Mouse (Mus musculus) intestine, embryonic 14.5 days (tissue): ENCODE results near the gene Jade2. TPM values are rescaled to one million over a fixed set of nuclear protein-coding genes. Genes with fewer than 3 reads are reported as not detected.

Source experiments
- ATAC-seq: fragments of 200-750 bp; cut with Nextera tagmentation; replicated peaks from 2 replicates; pipeline ENCODE4 v1.8.0; 2017; ENCODE audit warnings: low read depth, moderate number of reproducible peaks, moderate TSS enrichment, moderate library complexity; ENCODE audit not compliant: low FRiP score, low TSS enrichment
- DNase-seq: peaks from one replicate; pipeline ENCODE4 v3.0.0-alpha.2; 2018; ENCODE audit warnings: low spot score
- H3K27ac ChIP-seq: fragments of 300-500 bp; sonication (generic); 2 replicates; pipeline ENCODE4 v1.5.1; 2014; ENCODE audit warnings: low read depth, mild to moderate bottlenecking, control low read depth
- H3K27me3 ChIP-seq: fragments of 300-500 bp; sonication (generic); replicated peaks from 2 replicates; pipeline ENCODE4 v1.6.1; 2014; ENCODE audit warnings: low read length, control low read depth; ENCODE audit not compliant: control insufficient read depth, insufficient read depth
- H3K36me3 ChIP-seq: fragments of 300-500 bp; sonication (generic); 2 replicates; pipeline ENCODE4 v1.6.1; 2014; ENCODE audit warnings: low read length, control low read depth; ENCODE audit not compliant: control insufficient read depth, insufficient read depth
- H3K4me1 ChIP-seq: fragments of 300-500 bp; sonication (generic); replicated peaks from 2 replicates; pipeline ENCODE4 v1.6.1; 2014; ENCODE audit warnings: low read length, control low read depth, mixed read lengths; ENCODE audit not compliant: control insufficient read depth, insufficient read depth
- H3K4me2 ChIP-seq: fragments of 300-500 bp; sonication (generic); 2 replicates; pipeline ENCODE4 v1.6.1; 2014; ENCODE audit warnings: low read length
- H3K4me3 ChIP-seq: fragments of 300-500 bp; sonication (generic); 2 replicates; pipeline ENCODE4 v1.5.1; 2014; ENCODE audit warnings: low read depth, low read length, control low read depth, mixed read lengths
- H3K9ac ChIP-seq: fragments of 300-500 bp; sonication (generic); 2 replicates; pipeline ENCODE4 v1.6.1; 2014; ENCODE audit warnings: mild to moderate bottlenecking, low read length
- H3K9me3 ChIP-seq: fragments of 300-500 bp; sonication (generic); 2 replicates; pipeline ENCODE4 v1.6.1; 2016; ENCODE audit warnings: low read length, control low read depth; ENCODE audit not compliant: control insufficient read depth
- WGBS: fragments of 180-500 bp; shearing (Covaris S2); extraction: QIAGEN DNeasy Blood & Tissue Kit; methylation state at CpG from one replicate; pipeline ENCODE4 v1.1.7; 2014; 5-methylcytosine and 5-hydroxymethylcytosine counted together
- polyA plus RNA-seq: library from polyadenylated mRNA; unstranded; fragments of >200 nt; fragmentation: Nextera tagmentation; extraction: Ambion mirVana; gene quantifications from 2 replicates; pipeline ENCODE4 v1.2.1, GENCODE M21; 2014

Jade2 gene
- polyA plus RNA-seq, 1 experiment from 2014 or later, result 0.95 TPM

DNA sequence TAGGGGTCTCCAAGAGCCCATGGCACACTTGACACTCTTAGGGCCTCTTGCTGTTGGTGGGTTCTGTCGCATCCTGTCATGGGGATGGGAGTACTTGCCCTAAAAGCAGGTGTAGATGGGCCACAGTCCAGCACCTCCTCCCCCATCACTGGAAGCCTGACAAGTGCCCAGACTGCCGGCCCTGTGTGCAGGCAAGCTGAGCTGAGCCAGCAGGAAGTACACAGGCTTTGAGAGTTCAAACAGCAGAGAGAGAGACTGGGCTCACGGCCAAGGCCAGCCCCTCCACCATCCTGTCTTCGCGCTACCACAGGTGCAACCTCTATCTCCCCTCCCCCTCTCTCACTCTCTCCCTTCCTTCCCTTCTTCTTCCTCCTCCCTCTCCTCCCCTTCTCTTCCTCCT is 26.2 kb upstream of the Jade2 start:
- Histone ChIP-seq H3K36me3 (no peaks in the 10 kb centered on the region), H3K4me2 (no peak overlapping the region), H3K4me3 (no peak overlapping the region), H3K9ac (no peak overlapping the region), H3K9me3 (no peaks in the 10 kb centered on the region), H3K4me1 (peaks cover 10% of the 10 kb centered on the region), H3K27me3 (no peaks in the 10 kb centered on the region), H3K27ac (0 out of 2 replicates have a peak overlapping the region, but pooled peaks have one; percentile 43)
- DNase-seq (no peak), ATAC-seq (peak; percentile 66; the same call in 1 of the 2 replicates)
- 14% methylated on average over 5 of the region's 5 CpGs for WGBS

- Histone ChIP-seq H3K4me1 (peaks cover 10% of the 10 kb centered on the region), H3K9me3 (no peaks in the 10 kb centered on the region), H3K4me2 (no peak overlapping the region), H3K27me3 (no peaks in the 10 kb centered on the region), H3K27ac (no peak overlapping the region), H3K4me3 (no peak overlapping the region), H3K36me3 (no peaks in the 10 kb centered on the region), H3K9ac (no peak overlapping the region)
- no peak for DNase-seq
- 77% methylated on average over 7 of the region's 7 CpGs for WGBS
- no peak for ATAC-seq
Measured at GRCm38 (mm10) chr11:51881776-51882175, 24.3 kb upstream of the Jade2 start.

DNA sequence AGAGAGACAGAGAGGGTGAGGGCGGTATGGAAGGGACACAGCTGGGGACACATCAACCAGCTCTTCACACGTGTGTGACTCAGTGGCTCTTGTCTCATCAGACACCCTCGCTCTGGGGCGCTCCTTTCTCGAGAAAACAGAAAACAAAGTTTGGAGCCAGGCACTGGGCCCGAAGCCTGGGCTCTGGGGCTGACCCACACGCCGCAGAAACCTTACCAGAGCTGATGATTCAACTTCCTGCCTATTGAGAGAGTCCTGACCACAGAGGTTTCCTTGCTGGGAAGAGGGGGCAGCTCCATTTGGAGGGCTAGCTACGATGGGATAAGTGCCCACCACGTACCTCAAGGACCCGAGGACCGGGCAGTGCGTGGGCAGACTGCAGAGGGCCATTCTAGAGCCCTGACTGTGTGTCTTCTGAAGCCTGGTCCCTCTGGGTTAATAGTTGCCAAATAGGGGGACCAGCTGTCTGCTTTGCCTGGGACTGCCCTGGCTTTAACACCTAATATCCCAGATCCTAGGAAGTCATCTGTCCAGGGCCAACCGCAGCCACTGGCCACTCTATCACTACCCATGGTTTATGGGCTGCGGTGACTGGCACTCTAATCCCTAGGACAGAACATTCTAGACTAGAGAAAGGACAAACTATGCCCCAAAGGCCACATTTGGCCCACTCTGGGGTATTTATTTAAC is 23.7 kb upstream of the Jade2 start:
- Histone ChIP-seq H3K27me3 (no peaks in the 10 kb centered on the region), H3K9ac (no peak overlapping the region), H3K9me3 (no peaks in the 10 kb centered on the region), H3K4me1 (peaks cover 10% of the 10 kb centered on the region), H3K4me3 (no peak overlapping the region), H3K4me2 (no peak overlapping the region), H3K27ac (no peak overlapping the region), H3K36me3 (no peaks in the 10 kb centered on the region)
- no peak for ATAC-seq
- no peak for DNase-seq
- 88% methylated on average over 15 of the region's 15 CpGs for WGBS

- Histone ChIP-seq H3K9me3 (no peaks in the 10 kb centered on the region), H3K36me3 (no peaks in the 10 kb centered on the region), H3K9ac (no peak overlapping the region), H3K4me2 (no peak overlapping the region), H3K4me3 (no peak overlapping the region), H3K27me3 (no peaks in the 10 kb centered on the region), H3K4me1 (no peaks in the 10 kb centered on the region), H3K27ac (no peak overlapping the region)
- WGBS, result 71% methylated on average over 4 of the region's 4 CpGs
- DNase-seq (no peak), ATAC-seq (no peak)
Measured at GRCm38 (mm10) chr11:51876943-51877344, 19.5 kb upstream of the Jade2 start.

DNA sequence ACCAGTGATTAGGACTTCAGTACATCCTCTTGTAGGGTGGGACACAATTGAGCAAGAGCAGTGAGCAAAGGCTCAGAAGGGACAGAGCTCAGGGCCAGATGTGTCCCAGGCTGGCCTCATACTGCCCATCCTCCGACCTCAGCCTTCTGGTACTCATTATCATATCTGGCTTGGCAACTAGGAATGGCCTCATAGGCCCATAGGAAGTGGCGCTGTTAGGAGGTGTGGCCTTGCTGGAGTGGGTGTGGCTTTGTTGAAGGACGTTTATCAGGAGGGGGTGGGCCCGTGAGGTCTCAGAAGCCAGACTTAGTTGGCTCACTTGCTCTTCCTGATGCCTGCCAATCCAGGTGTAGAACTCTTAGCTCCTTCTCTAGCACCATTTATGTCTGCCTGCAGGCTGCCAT is 18.3 kb upstream of the Jade2 start:
- DNase-seq, result no peak
- ATAC-seq, result peak; percentile 55; the same call in 1 of the 2 replicates
- WGBS, result 21% methylated on average over 4 of the region's 4 CpGs
- Histone ChIP-seq H3K4me2 (no peak overlapping the region), H3K27ac (no peak overlapping the region), H3K9ac (no peak overlapping the region), H3K4me3 (no peak overlapping the region), H3K27me3 (no peaks in the 10 kb centered on the region), H3K36me3 (no peaks in the 10 kb centered on the region), H3K4me1 (no peaks in the 10 kb centered on the region), H3K9me3 (no peaks in the 10 kb centered on the region)

- ATAC-seq (no peak), DNase-seq (no peak)
- no peak overlapping the region for H3K9ac ChIP-seq
- H3K27me3 ChIP-seq, result no peaks in the 10 kb centered on the region
- no peak overlapping the region for H3K4me2 ChIP-seq
- no peak overlapping the region for H3K4me3 ChIP-seq
- WGBS, result 74% methylated on average over 1 of the region's 1 CpGs
- no peaks in the 10 kb centered on the region for H3K36me3 ChIP-seq
- no peak overlapping the region for H3K27ac ChIP-seq
- no peaks in the 10 kb centered on the region for H3K9me3 ChIP-seq
- H3K4me1 ChIP-seq, result no peaks in the 10 kb centered on the region
Measured at GRCm38 (mm10) chr11:51875086-51875485, 17.6 kb upstream of the Jade2 start.

GRCm38 (mm10) chr11:51874266-51875036 is 17.0 kb upstream of the Jade2 start:
- H3K36me3 ChIP-seq, result no peaks in the 10 kb centered on the region
- H3K4me3 ChIP-seq, result no peak overlapping the region
- no peak overlapping the region for H3K9ac ChIP-seq
- WGBS, result 82% methylated on average over 7 of the region's 7 CpGs
- no peaks in the 10 kb centered on the region for H3K4me1 ChIP-seq
- no peak for ATAC-seq
- H3K9me3 ChIP-seq, result no peaks in the 10 kb centered on the region
- H3K4me2 ChIP-seq, result no peak overlapping the region
- H3K27ac ChIP-seq, result no peak overlapping the region
- no peak for DNase-seq
- no peaks in the 10 kb centered on the region for H3K27me3 ChIP-seq

DNA sequence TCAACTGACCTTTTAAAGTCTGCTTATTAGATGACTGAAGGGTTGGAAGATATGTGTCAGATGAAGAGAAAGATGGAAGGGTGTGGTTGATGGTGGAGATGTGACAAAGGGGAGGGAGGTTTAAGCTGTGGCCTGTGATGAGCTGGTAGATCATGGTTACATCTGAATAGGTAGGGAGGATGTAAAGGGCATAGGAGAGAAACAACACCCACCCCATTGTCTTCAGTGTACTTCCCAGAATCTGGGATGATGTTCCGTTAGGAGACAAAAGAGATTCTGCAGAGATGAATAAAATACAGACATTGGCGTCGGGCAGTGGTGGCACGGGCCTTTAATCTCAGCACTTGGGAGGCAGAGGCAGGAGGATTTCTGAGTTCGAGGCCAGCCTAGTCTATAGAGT is 15.7 kb upstream of the Jade2 start:
- no peak overlapping the region for H3K4me3 ChIP-seq
- H3K27me3 ChIP-seq, result no peaks in the 10 kb centered on the region
- no peaks in the 10 kb centered on the region for H3K36me3 ChIP-seq
- no peaks in the 10 kb centered on the region for H3K9me3 ChIP-seq
- H3K9ac ChIP-seq, result no peak overlapping the region
- no peak for ATAC-seq
- no peak overlapping the region for H3K27ac ChIP-seq
- H3K4me2 ChIP-seq, result no peak overlapping the region
- no peak for DNase-seq
- no peaks in the 10 kb centered on the region for H3K4me1 ChIP-seq
- 89% methylated on average over 5 of the region's 5 CpGs for WGBS

GRCm38 (mm10) chr11:51867261-51867660 is 9.8 kb upstream of the Jade2 start:
- Histone ChIP-seq H3K9ac (no peak overlapping the region), H3K4me1 (no peaks in the 10 kb centered on the region), H3K27me3 (no peaks in the 10 kb centered on the region), H3K27ac (no peak overlapping the region), H3K4me3 (no peak overlapping the region), H3K9me3 (no peaks in the 10 kb centered on the region), H3K36me3 (no peaks in the 10 kb centered on the region), H3K4me2 (no peak overlapping the region)
- 91% methylated on average over 10 of the region's 10 CpGs for WGBS
- ATAC-seq, result no peak
- no peak for DNase-seq
